Mouse (Mus musculus) stomach, embryonic 14.5 days (tissue): ENCODE results near the gene Zfp316. TPM values are rescaled to one million over a fixed set of nuclear protein-coding genes. Genes with fewer than 3 reads are reported as not detected.

Source experiments
- ATAC-seq: fragments of 200-750 bp; cut with Nextera tagmentation; 2 replicates; pipeline ENCODE4 v1.8.0; 2017; ENCODE audit warnings: low read depth, moderate TSS enrichment; ENCODE audit not compliant: insufficient number of reproducible peaks, insufficient read depth, low FRiP score
- H3K27ac ChIP-seq: fragments of 300-500 bp; sonication (generic); 2 replicates; pipeline ENCODE4 v1.5.1; 2014; ENCODE audit warnings: mild to moderate bottlenecking, low read length, moderate library complexity, mixed read lengths
- H3K27me3 ChIP-seq: fragments of 300-500 bp; sonication (generic); 2 replicates; pipeline ENCODE4 v1.6.1; 2014; ENCODE audit warnings: low read length, control low read depth, mixed read lengths; ENCODE audit not compliant: control insufficient read depth, insufficient read depth
- H3K36me3 ChIP-seq: fragments of 300-500 bp; sonication (generic); 2 replicates; pipeline ENCODE4 v1.6.1; 2014; ENCODE audit warnings: mild to moderate bottlenecking, control low read depth, low read length, moderate library complexity, mixed read lengths; ENCODE audit not compliant: control insufficient read depth, insufficient read depth
- H3K4me1 ChIP-seq: fragments of 300-500 bp; sonication (generic); 2 replicates; pipeline ENCODE4 v1.6.1; 2014; ENCODE audit warnings: low read length, control low read depth, mixed read lengths; ENCODE audit not compliant: control insufficient read depth, insufficient read depth
- H3K4me2 ChIP-seq: fragments of 300-500 bp; sonication (generic); replicated peaks from 2 replicates; pipeline ENCODE4 v1.6.1; 2014; ENCODE audit warnings: low read depth, low read length, control low read depth
- H3K4me3 ChIP-seq: fragments of 300-500 bp; sonication (generic); 2 replicates; pipeline ENCODE4 v1.5.1; 2014; ENCODE audit warnings: low read depth, low read length, control low read depth
- H3K9ac ChIP-seq: fragments of 300-500 bp; sonication (generic); replicated peaks from 2 replicates; pipeline ENCODE4 v1.6.1; 2014; ENCODE audit warnings: low read depth, mild to moderate bottlenecking, control low read depth, low read length, moderate library complexity, mixed read lengths
- H3K9me3 ChIP-seq: fragments of 300-500 bp; sonication (generic); 2 replicates; pipeline ENCODE4 v1.6.1; 2016; ENCODE audit warnings: low read depth, low read length, control low read depth; ENCODE audit not compliant: control insufficient read depth
- WGBS: fragments of 180-500 bp; shearing (Covaris S2); extraction: QIAGEN DNeasy Blood & Tissue Kit; methylation state at CpG from one replicate; pipeline ENCODE4 v1.1.7; 2014; 5-methylcytosine and 5-hydroxymethylcytosine counted together
- polyA plus RNA-seq: library from polyadenylated mRNA; unstranded; fragments of >200 nt; fragmentation: Nextera tagmentation; extraction: Ambion mirVana; gene quantifications from 2 replicates; pipeline ENCODE4 v1.2.1, GENCODE M21; 2014

Gene Zfp316
- polyA plus RNA-seq, 1 experiment from 2014 or later = 1.5 TPM

DNA sequence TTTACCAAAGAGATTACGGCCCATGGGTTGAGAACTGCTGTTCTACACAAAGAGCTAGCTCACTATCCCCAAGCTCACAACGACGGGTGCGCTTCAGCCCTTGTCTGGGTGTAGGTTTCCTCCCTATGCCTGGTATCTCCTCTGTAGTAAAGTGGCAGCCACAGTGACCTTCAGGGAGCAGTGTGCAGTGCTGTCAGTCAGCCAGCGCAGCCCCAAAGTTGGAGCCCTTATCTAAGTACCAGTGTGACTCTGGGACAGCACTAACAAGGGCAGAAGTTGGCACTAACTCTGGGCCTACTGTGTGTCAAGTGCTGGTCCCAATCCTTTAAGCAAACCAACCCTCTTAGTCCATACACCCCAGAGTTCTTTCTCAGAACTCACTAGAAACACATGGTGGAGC, 39.0 kb upstream of the Zfp316 start:
- WGBS = 85% methylated on average over 5 of the region's 5 CpGs
- Histone ChIP-seq H3K9ac (no peak overlapping the region), H3K27ac (no peak overlapping the region), H3K4me3 (no peak overlapping the region), H3K36me3 (peaks cover 61% of the 10 kb centered on the region), H3K4me1 (peaks cover 4% of the 10 kb centered on the region), H3K4me2 (no peak overlapping the region), H3K9me3 (no peaks in the 10 kb centered on the region), H3K27me3 (no peaks in the 10 kb centered on the region)
- ATAC-seq = no peak

DNA sequence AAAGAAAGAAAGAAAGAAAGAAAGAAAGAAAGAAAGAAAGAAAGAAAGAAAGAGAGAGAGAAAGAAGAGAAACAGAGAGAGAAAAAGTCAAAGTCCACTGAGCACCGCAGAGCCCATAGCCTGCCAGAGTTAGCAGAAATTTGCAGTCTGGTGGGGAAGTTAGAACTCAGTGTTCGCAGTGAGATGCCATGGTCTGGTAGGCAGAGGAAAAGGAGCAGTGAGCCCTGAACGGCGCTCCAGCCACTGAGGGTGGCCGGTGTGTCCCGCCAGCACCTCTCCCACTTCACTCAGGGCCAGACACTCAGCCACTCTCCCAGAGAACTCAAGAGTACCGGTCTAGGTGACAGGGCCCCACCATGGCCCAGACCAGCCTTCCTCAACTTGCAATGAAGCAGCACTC, 34.4 kb upstream of the Zfp316 start:
- no peaks in the 10 kb centered on the region for H3K9me3 ChIP-seq
- 90% methylated on average over 7 of the region's 7 CpGs for WGBS
- H3K27ac ChIP-seq = no peak overlapping the region
- no peaks in the 10 kb centered on the region for H3K27me3 ChIP-seq
- H3K4me1 ChIP-seq = no peaks in the 10 kb centered on the region
- peaks cover 53% of the 10 kb centered on the region for H3K36me3 ChIP-seq
- no peak overlapping the region for H3K9ac ChIP-seq
- H3K4me2 ChIP-seq = no peak overlapping the region
- H3K4me3 ChIP-seq = no peak overlapping the region
- no peak for ATAC-seq

DNA sequence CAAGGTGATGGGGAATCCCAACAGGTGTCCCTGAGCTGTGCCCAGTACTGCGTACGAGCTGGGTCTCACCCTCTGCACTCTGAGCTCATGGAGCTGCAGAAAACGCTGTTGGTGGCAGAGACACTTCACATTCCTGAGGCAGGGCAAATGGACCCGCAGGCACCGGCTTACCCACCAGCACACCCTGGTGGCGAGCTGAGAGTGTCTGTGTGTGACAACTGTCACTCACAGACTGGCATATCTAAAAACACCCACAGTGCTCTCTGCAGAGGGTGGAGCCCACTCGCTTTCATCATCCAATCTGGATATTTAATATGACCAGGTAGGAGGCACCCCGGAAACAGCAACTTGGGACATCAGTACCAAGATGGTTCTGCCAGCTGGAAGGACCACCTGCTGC, 31.5 kb upstream of the Zfp316 start:
- Histone ChIP-seq H3K9ac (no peak overlapping the region), H3K36me3 (peaks cover 34% of the 10 kb centered on the region), H3K27ac (no peak overlapping the region), H3K4me3 (no peak overlapping the region), H3K4me2 (no peak overlapping the region), H3K4me1 (no peaks in the 10 kb centered on the region), H3K27me3 (no peaks in the 10 kb centered on the region), H3K9me3 (no peaks in the 10 kb centered on the region)
- ATAC-seq = no peak
- WGBS = 85% methylated on average over 8 of the region's 8 CpGs

DNA sequence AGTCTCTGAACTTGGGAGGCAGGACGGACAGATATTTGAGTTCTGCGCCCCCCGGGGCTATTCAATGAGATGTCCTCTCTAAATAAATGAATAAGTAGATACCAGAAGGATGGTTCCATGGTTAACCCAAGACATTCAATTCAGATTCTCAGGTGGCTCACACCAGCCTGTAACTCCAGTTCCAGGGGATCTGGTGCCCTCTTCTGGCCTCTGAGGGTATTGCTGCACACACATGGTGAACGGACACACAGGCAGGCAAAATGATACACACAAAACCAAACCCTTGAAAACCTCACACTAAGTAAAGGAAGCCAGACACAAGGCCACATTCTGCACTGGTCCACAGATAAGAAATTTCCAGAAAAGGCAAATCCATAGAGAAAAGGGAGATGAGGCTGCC, 29.9 kb upstream of the Zfp316 start:
- 82% methylated on average over 4 of the region's 4 CpGs for WGBS
- peaks cover 25% of the 10 kb centered on the region for H3K36me3 ChIP-seq

DNA sequence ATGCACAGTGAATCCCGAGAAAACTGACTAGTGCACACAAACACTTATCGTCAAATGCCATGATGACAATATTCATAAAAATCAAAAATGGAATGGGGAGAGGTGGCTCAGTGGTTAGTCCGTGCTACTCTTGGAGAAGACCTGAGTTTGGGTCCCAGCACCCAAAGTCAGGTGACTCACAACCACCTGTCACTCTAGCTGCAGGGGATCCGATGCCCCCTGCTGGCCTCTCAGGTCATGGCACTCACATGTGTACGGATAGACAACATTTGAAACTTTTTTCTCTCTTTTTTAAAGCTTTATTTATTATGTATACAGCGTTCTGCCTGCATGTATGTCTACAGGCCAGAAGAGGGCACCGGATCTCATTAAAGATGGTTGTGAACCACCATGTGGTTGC, 28.6 kb upstream of the Zfp316 start:
- no peak overlapping the region for H3K4me3 ChIP-seq
- H3K27me3 ChIP-seq = 0 out of 2 replicates have a peak, but pooled peaks cover 8% of the 10 kb centered on the region
- no peak overlapping the region for H3K27ac ChIP-seq
- peaks cover 3% of the 10 kb centered on the region; the same call in 1 of the 2 replicates for H3K4me1 ChIP-seq
- no peaks in the 10 kb centered on the region for H3K9me3 ChIP-seq
- ATAC-seq = no peak
- peaks cover 20% of the 10 kb centered on the region for H3K36me3 ChIP-seq
- no peak overlapping the region for H3K4me2 ChIP-seq
- no peak overlapping the region for H3K9ac ChIP-seq
- 90% methylated on average over 7 of the region's 7 CpGs for WGBS

More for the DNA sequence above, 29.9 kb upstream of the Zfp316 start:
- H3K27ac ChIP-seq = no peak overlapping the region
- ATAC-seq = no peak
- no peak overlapping the region for H3K4me2 ChIP-seq
- no peaks in the 10 kb centered on the region for H3K9me3 ChIP-seq
- H3K9ac ChIP-seq = no peak overlapping the region
- no peaks in the 10 kb centered on the region for H3K4me1 ChIP-seq
- no peak overlapping the region for H3K4me3 ChIP-seq
- no peaks in the 10 kb centered on the region for H3K27me3 ChIP-seq

DNA sequence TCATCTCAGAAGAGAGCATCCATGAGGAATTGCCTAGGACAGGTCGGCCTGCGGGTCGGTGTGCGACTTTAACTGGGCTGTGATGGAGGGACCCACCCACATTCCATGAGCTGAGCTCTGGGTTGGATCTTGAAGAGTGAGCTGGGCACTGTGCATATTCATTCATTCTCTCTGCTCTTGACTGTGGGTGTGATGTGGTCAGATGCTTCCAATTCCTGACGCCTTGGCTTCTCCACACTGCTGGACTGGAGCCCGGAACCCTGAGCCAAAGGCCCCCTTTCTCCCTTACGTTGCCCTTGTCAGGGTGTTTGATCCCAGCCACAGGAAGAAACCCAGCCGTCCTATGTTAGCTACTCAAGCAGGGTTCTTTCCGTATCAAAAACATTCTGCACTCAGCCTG, 28.2 kb upstream of the Zfp316 start:
- Histone ChIP-seq H3K4me3 (no peak overlapping the region), H3K9me3 (no peaks in the 10 kb centered on the region), H3K36me3 (peaks cover 18% of the 10 kb centered on the region), H3K9ac (no peak overlapping the region), H3K4me2 (no peak overlapping the region), H3K27me3 (0 out of 2 replicates have a peak, but pooled peaks cover 8% of the 10 kb centered on the region), H3K27ac (no peak overlapping the region), H3K4me1 (peaks cover 6% of the 10 kb centered on the region; the same call in 1 of the 2 replicates)
- WGBS = 86% methylated on average over 9 of the region's 9 CpGs
- ATAC-seq = no peak

DNA sequence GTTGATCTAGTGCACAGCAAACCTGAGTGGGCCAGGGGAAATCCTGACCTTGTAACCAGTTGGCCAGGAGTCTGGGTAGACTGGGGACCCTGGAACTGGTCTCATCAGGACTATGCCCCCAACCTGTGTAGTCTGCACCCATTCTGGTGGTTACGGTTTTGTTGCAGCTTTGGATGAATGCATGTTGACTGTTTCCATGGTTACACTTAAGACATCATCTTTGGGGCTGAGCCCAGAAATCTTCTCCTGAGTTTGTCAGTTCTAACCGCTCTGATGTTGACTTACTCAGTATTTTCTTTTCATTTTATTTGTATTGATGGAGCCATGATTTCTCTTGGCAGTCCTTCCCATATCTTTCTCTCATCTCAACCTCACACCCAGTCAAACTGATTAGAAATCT, 25.5 kb upstream of the Zfp316 start:
- no peak overlapping the region for H3K4me2 ChIP-seq
- H3K9me3 ChIP-seq = no peaks in the 10 kb centered on the region
- peaks cover 5% of the 10 kb centered on the region; the same call in 1 of the 2 replicates for H3K36me3 ChIP-seq
- H3K27me3 ChIP-seq = peaks cover 8% of the 10 kb centered on the region; the same call in 1 of the 2 replicates
- peaks cover 6% of the 10 kb centered on the region; the same call in 1 of the 2 replicates for H3K4me1 ChIP-seq
- H3K4me3 ChIP-seq = no peak overlapping the region
- no peak overlapping the region for H3K9ac ChIP-seq
- H3K27ac ChIP-seq = no peak overlapping the region
- no peak for ATAC-seq
- WGBS = 86% methylated on average over 2 of the region's 2 CpGs

DNA sequence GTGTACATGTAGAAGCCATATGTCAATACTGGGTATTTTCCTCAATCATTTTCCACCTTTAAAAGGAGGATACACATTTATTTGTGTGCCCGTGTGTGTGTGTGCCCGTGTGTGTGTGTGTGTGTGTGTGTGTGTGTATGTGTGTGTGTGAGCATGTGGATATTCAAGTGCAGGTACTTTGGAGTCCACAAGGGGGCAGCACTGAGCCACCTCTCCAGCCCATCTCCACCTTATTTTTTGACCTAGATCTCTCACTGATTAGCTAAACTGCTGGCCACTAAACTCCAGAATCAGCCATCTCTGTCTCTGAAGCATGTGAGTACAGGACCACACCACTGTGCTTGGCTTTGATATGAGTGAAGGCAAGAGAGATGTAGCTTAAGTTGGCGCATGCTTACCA, 25.0 kb upstream of the Zfp316 start:
- no peak overlapping the region for H3K9ac ChIP-seq
- peaks cover 6% of the 10 kb centered on the region; the same call in 1 of the 2 replicates for H3K4me1 ChIP-seq
- H3K9me3 ChIP-seq = no peaks in the 10 kb centered on the region
- H3K4me2 ChIP-seq = no peak overlapping the region
- H3K27ac ChIP-seq = no peak overlapping the region
- ATAC-seq = no peak
- H3K4me3 ChIP-seq = no peak overlapping the region
- WGBS = 92% methylated on average over 3 of the region's 3 CpGs
- peaks cover 8% of the 10 kb centered on the region; the same call in 1 of the 2 replicates for H3K27me3 ChIP-seq
- peaks cover 3% of the 10 kb centered on the region; the same call in 1 of the 2 replicates for H3K36me3 ChIP-seq

DNA sequence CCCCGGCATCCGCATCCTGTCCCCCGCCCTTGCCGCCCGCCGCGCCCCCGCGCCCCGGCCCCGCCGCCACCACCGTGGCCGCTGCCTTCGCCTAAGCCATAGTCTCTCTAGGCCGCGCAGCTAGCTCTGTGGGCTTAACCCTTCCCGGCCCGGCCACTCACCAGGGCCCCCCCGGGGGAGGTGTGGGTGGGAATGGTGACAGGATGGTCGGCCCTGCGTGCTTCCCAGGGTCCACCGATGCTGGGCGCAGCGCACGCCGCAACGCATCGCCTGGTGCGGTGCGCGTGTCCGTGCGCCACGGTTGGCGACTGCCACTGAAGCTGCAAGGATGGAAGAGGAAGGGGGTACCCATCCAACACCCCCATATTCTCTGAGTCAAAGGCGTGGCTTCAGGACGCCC, 23.6 kb upstream of the Zfp316 start, which contains the start of gene Zfp853:
Zfp853 (minus strand) TSS at position 220 of the 400 bp plus-strand sequence.
- 7% methylated on average over 36 of the region's 38 CpGs for WGBS

More for the DNA sequence above, 23.6 kb upstream of the Zfp316 start, which contains the start of gene Zfp853:
- H3K36me3 ChIP-seq = no peaks in the 10 kb centered on the region
- peak within 1 kb of the TSS; percentile 49 for H3K4me3 ChIP-seq
- no peaks in the 10 kb centered on the region for H3K9me3 ChIP-seq
- H3K27me3 ChIP-seq = peaks cover 22% of the 10 kb centered on the region
- no peak within 1 kb of the TSS for H3K27ac ChIP-seq
- ATAC-seq = no peak
- peak within 1 kb of the TSS; percentile 32 for H3K9ac ChIP-seq
- H3K4me2 ChIP-seq = peak within 1 kb of the TSS; percentile 90
- peaks cover 6% of the 10 kb centered on the region; the same call in 1 of the 2 replicates for H3K4me1 ChIP-seq
